In genomic region chr9:107607653-107608245, GRCm38 (mm10) we compare ENCODE assay signal across 1 mouse cellular context.
TF ChIP-seq lines count a peak whose summit lies in the region.

No protein-coding gene starts in this region.

TF ChIP-seq in MEL, 35 proteins besides CTCF, POLR2A, EP300 and RAD21:
- TF ChIP-seq GATA1 (IDR thresholded peaks at IDR 0.05; ENCODE audit: low read depth, low read length): peak; percentile 80
- 0 out of 2 replicates have a peak, but pooled peaks have one; percentile 25 for TF ChIP-seq ETS1 (IDR thresholded peaks at IDR 0.05; ENCODE audit: low read depth, low read length)
- TF ChIP-seq KAT2A (conservative IDR thresholded peaks at IDR 0.05; ENCODE audit: low read depth, low read length): no peak
- 0 out of 2 replicates have a peak, but pooled peaks have one; percentile 33 for TF ChIP-seq TCF12 (IDR thresholded peaks at IDR 0.05; ENCODE audit: low read depth, low read length)
TF ChIP-seq in MEL: peak in this region for 3.
